Mouse (Mus musculus) spleen, adult 2 months (tissue): ENCODE data around the gene 1700001C02Rik. TPM values are rescaled to one million over a fixed set of nuclear protein-coding genes. Genes with fewer than 3 reads are reported as not detected.

Experiments used
- DNase-seq, 2 experiments: peaks; one replicate each; pipeline versions ENCODE4 v3.0.0 to v3.0.0-alpha.2; 2012 to 2021; ENCODE audit warnings: low spot score in 2 of 2, low read depth in 1 of 2
- H3K27ac ChIP-seq: fragments of 200-500 bp; 2 replicates; pipeline ENCODE4 v1.5.1; 2012; ENCODE audit warnings: low read length, inconsistent platforms; ENCODE audit not compliant: insufficient read depth
- H3K27me3 ChIP-seq: fragments of 200-500 bp; 2 replicates; pipeline ENCODE4 v1.6.1; 2012; ENCODE audit warnings: mild to moderate bottlenecking, moderate library complexity, low read length, inconsistent platforms; ENCODE audit not compliant: control insufficient read depth, insufficient read depth
- H3K36me3 ChIP-seq: fragments of 200-500 bp; 2 replicates; pipeline ENCODE4 v1.6.1; 2012; ENCODE audit warnings: mild to moderate bottlenecking, low read length, inconsistent platforms; ENCODE audit not compliant: control insufficient read depth, insufficient read depth
- H3K4me1 ChIP-seq: fragments of 200-500 bp; 2 replicates; pipeline ENCODE4 v1.6.1; 2011; ENCODE audit warnings: inconsistent platforms; ENCODE audit not compliant: control insufficient read depth, insufficient read depth, insufficient read length
- H3K4me3 ChIP-seq: fragments of 200-500 bp; 2 replicates; pipeline ENCODE4 v1.5.1; 2011; ENCODE audit warnings: mild to moderate bottlenecking, inconsistent platforms; ENCODE audit not compliant: insufficient read depth, insufficient read length; ENCODE audit errors: extremely low read depth
- CTCF ChIP-seq: fragments of 200-500 bp; IDR thresholded peaks from 2 replicates; pipeline ENCODE4 v1.5.1; 2011; ENCODE audit warnings: mild to moderate bottlenecking, inconsistent platforms; ENCODE audit not compliant: insufficient read depth, insufficient read length, insufficient replicate concordance; ENCODE audit errors: extremely low read depth
- POLR2A ChIP-seq: fragments of 200-500 bp; IDR thresholded peaks from 2 replicates; pipeline ENCODE4 v1.6.1; 2011; ENCODE audit warnings: low read depth, low read length, inconsistent platforms
- WGBS: fragments of 180-500 bp; shearing (Covaris S2); methylation state at CpG from one replicate; pipeline ENCODE4 v1.1.7; 2018; 5-methylcytosine and 5-hydroxymethylcytosine counted together
- polyA plus RNA-seq: library from polyadenylated mRNA; depleted of rRNA; stranded (reverse); fragments of >200 nt; gene quantifications from 2 replicates; pipeline ENCODE4 v1.2.3, GENCODE M21; 2012

Gene 1700001C02Rik
- polyA plus RNA-seq, 1 experiment: not detected

DNA sequence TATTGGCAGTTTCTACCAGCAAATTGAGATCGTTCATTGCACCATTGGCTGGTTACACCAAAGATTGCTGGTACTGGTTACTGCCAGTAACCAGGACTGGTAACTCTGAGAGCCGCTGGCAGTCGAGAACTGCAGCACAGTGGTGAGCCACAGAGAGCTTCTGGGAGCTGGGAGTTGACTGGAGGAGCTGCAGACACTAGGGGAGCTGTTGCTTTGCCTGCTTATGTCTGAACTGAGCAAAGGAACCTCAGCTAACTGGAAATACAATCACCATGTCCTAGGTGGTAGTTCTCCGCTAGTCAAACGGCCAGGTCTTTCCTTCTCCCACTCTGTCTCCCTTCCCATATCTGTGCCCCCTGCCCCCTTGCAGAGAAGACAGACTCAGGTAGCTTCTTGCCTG, 23.7 kb upstream of the 1700001C02Rik start:
- Histone ChIP-seq H3K4me3 (no peak overlapping the region), H3K27ac (no peak overlapping the region), H3K36me3 (no peaks in the 10 kb centered on the region), H3K27me3 (no peaks in the 10 kb centered on the region), H3K4me1 (no peaks in the 10 kb centered on the region)
- WGBS: 61% methylated on average over 5 of the region's 5 CpGs
- TF ChIP-seq POLR2A: no peak
- TF ChIP-seq CTCF: no peak
- no peak for DNase-seq

DNA sequence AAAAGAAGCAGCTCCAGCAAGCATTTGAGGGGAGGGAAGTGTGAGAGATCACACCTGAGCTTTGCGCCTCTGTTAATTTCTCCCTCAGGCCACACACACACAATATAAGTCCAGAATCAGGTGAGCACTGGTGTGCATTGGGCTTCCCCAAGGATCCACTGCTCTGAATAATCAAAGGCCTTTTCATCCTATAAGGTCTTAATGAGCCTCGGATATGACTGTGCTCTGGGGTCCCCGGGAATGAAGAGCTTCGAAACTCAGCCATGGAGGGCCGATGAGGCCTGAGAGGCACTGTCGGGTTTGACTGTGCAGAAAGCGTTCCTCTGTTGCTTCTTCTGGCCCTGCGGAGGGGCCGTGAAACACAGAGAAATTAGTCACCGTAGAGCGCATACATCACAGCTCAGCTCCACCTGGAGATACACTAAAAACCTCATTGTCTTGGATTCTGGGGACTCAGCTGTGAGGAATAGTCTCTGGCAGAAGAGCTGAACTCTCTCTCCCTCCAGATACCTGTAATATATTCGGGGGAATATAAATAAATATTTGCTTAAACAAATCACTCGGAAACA, 21.4 kb upstream of the 1700001C02Rik start:
- 91% methylated on average over 13 of the region's 13 CpGs for WGBS
- H3K27me3 ChIP-seq: no peaks in the 10 kb centered on the region
- H3K36me3 ChIP-seq: no peaks in the 10 kb centered on the region
- H3K4me3 ChIP-seq: no peak overlapping the region
- no peak overlapping the region for H3K27ac ChIP-seq
- no peaks in the 10 kb centered on the region for H3K4me1 ChIP-seq
- no peak for TF ChIP-seq POLR2A
- TF ChIP-seq CTCF: no peak
- DNase-seq: no peak

DNA sequence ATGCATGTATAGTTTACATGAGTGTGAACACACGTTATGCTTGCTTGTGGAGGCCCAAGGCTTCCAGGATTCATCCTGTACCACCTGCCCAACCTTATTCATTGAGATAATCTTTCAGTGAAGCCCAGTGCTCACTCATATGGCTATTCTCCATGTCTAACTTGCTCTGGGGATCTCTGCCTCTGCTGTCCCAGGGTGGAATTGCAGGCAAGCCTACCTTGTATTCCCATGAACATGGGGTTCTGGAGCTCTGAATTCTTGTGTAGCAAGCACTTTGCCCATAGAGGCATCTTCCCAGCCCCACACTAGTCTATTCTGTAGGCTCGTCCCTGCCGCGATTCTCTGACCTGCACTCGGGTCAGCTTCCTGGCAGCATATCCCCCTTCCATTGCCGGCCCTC, 9.8 kb upstream of the 1700001C02Rik start:
- no peak for DNase-seq
- H3K36me3 ChIP-seq: no peaks in the 10 kb centered on the region
- H3K4me3 ChIP-seq: no peak overlapping the region
- no peaks in the 10 kb centered on the region for H3K27me3 ChIP-seq
- no peaks in the 10 kb centered on the region for H3K4me1 ChIP-seq
- TF ChIP-seq CTCF (no peak), POLR2A (no peak)
- no peak overlapping the region for H3K27ac ChIP-seq
- WGBS: 67% methylated on average over 6 of the region's 6 CpGs

DNA sequence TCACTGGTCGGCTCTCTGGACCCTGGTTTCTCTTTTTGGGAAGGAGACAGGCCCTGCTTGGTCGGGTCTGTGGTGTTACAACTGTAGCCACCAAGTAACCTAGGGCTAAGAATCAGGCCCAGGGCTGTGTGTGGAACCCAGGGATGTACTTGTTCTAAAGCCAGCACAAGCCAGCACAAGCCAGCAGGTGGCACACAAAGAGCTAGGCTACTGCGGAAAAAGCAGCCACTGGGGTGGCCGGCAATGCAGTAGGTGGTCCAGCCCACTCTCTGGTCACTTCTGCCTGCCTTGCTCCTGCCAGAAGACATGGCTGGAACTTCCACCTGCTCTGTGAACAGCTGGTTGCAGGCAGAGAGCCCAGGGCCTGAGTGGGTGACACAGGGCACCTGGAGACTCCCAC, 5.7 kb upstream of the 1700001C02Rik start:
- Histone ChIP-seq H3K27ac (no peak overlapping the region), H3K4me3 (no peak overlapping the region), H3K4me1 (no peaks in the 10 kb centered on the region), H3K27me3 (no peaks in the 10 kb centered on the region; the same call in 1 of the 2 replicates), H3K36me3 (no peaks in the 10 kb centered on the region)
- WGBS: 55% methylated on average over 4 of the region's 4 CpGs
- no peak for DNase-seq
- TF ChIP-seq POLR2A (no peak), CTCF (no peak)

DNA sequence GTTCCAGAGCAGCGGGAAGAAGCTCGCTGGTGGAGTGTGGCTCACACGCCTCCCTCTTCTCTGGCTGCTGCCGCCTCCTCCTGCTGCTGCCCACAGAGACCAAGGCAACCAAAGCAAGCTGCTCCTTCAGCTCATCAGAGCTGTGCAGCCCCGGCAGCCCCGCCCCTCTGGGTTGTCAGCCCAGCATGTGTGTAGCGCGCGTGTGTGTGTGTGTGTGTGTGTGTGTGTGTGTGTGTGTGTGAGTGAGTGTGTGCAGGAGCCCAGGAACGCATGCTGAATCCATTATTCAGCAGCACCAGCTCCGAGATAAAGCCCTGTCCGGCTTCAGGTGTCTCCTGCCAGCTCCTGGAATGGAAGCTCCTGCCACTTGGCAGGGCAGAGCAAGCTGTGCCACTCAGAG, 4.0 kb upstream of the 1700001C02Rik start, which contains the start of gene Otof:
Otof (minus strand) TSS at position 112 of the 400 bp plus-strand sequence.
- no peak for DNase-seq
- Histone ChIP-seq H3K36me3 (no peaks in the 10 kb centered on the region), H3K27ac (no peak within 1 kb of the TSS), H3K4me3 (no peak within 1 kb of the TSS), H3K4me1 (no peaks in the 10 kb centered on the region), H3K27me3 (no peaks in the 10 kb centered on the region; the same call in 1 of the 2 replicates)
- TF ChIP-seq POLR2A: no peak
- TF ChIP-seq CTCF: no peak
- WGBS: 41% methylated on average over 12 of the region's 12 CpGs

DNA sequence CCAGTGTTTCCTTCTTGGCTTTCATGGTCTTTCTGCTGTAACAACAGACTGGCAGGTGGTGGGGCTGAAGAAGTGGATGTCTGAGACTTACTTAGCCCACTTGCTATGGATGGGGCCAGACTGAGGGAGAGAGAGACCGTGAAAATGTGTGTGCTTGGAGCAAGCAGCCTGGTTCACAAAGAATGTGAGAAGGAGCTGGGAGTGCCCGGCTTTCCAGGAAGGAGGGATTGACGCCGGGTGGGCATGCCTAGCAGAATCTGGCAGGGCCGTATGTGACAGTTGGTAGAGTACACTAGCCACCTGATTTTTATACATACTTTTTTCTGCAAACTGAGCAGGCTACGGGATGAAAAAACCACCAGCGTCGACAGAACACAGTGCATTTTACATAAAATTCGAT, 468 bp downstream of the 1700001C02Rik start:
- no peak for DNase-seq
- no peak for TF ChIP-seq CTCF
- no peak for TF ChIP-seq POLR2A
- no peaks in the 10 kb centered on the region for H3K36me3 ChIP-seq
- WGBS: 47% methylated on average over 9 of the region's 9 CpGs
- no peaks in the 10 kb centered on the region; the same call in 1 of the 2 replicates for H3K27me3 ChIP-seq
- no peak overlapping the region for H3K27ac ChIP-seq
- no peaks in the 10 kb centered on the region for H3K4me1 ChIP-seq
- no peak overlapping the region for H3K4me3 ChIP-seq

DNA sequence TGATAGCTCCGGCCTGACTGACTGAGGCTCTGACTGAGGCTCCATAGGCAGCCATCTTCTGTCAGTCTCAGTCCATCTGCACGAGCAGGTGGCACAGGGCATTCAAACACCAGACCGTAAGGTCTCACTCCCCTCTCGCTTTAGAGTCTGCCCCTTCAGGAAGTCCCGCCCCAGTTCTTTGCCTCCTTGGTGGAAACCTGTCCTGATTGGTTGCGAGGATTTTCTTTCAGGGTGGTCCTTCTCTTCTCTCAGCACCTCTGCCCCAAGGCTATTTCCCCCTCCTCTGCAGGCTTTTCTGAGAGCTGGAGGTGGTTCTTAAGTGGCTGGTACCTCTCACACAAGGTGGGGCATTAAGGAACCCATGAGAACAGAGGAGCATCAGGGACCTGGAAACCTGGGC, 4.6 kb downstream of the 1700001C02Rik start:
- no peak for DNase-seq
- H3K4me1 ChIP-seq: no peaks in the 10 kb centered on the region
- H3K4me3 ChIP-seq: no peak overlapping the region
- H3K36me3 ChIP-seq: no peaks in the 10 kb centered on the region
- 56% methylated on average over 6 of the region's 6 CpGs for WGBS
- TF ChIP-seq CTCF (no peak), POLR2A (no peak)
- no peaks in the 10 kb centered on the region; the same call in 1 of the 2 replicates for H3K27me3 ChIP-seq
- H3K27ac ChIP-seq: no peak overlapping the region
